Mouse (Mus musculus): ENCODE results near the gene Prkce.

The Prkce gene

DNA sequence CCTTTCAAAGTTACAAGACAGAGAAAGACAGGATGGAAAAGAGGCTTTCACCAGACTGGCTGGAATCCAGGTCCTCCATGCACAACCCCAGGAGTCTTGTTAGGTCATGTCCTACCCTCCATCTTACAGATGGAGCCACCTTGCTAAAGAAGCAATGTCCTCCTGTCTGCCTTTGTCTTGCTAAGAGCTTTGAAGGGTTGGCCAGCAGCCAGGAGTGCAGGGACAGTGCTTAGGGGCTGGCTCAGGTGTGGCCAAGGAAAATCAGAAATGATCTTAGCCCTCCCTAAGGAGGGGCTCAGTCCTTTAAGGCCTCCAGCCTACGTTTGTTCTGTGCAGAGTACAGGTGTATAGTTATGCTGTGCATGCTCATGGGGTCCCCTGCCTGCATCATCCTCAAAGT, 469.7 kb downstream of the Prkce start:
- DNase-seq (ENCODE audit: low spot score), result no peak

DNA sequence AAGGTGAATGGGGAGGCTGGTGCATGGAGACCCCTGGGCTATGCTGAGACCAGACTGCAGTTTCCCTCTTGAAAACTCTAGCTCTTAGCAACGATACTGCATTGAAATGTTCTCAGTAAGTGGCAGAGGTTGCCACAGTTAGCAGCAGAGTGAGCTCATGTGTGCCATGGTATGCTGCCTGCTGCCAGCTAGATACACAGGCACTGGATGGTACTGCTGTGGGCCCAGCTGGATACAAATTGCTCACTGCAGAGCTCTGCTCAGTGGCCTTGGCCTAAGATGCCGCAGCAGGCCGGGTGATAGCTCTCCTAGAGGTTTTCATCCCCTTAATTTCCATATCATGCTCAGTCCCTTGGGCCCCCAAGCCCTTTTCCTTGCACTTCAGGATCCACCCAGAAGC, 471.7 kb downstream of the Prkce start:
- no peak for DNase-seq (ENCODE audit: low spot score)

DNA sequence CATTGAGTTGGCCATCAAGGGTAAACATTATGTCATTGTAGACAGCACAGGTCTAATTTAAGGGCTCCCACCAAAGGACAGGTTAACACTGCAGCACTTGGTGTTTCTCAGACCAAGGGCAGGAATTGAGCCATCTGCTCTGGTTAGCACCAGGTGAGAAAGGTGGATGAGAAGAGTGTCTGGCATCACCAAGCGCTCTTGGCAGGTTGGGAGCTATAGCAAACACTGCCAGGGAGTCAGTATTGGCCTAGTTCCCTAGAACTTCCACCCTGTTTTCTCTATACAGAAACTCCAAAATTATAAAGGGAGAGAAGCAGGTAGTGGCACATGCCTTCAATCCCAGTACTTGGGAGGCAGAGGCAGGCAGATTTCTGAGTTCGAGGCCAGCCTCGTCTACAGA, 479.6 kb downstream of the Prkce start:
- DNase-seq (ENCODE audit: low spot score), result no peak

DNA sequence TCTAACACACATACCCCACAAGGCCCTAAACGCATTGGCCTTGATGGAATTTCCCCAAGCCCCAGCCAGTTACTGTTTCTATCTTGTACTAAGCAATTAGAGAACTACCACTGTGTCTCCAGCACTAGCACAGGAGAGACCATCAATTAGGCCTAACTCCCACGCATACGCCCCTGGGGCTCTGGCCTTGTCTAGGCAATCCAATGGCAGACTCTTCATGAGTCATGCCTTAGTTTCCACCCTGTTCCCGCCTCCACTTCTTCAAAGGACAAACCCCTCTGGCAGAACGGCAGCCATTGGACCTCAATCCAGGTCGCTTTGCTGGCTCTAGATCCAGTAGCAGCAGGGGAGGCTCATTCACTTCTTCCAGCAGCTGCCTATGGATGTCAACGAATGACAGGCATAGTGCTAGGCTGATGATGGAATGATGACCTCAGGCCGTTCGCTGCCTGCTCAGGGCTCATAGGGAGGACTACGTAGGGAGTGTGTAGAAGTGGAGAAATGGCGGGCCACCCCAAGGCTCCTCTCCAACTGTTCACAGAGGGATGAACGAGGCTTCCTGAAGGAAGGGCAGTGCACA, 481.4 kb downstream of the Prkce start:
- DNase-seq (ENCODE audit: low spot score), result no peak

DNA sequence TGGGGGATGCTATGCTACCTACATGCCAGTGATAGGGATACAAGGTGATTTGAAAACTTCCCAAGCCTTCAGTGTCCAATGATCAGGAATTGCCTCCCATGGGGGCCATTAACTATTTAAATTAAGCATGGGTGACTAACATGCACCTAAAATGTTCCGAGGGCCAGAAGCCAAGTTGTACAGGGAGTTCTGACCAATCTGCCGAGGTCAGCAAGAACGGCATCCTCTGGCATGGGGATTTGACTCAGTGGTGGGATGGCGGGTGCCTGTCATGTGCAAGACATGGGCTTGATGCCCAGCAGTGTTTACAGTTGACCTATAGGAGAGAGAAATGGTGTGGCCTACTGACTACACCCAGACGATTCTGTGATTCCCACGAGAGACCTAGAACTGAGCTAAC, 482.7 kb downstream of the Prkce start:
- no peak for DNase-seq (ENCODE audit: low spot score)

DNA sequence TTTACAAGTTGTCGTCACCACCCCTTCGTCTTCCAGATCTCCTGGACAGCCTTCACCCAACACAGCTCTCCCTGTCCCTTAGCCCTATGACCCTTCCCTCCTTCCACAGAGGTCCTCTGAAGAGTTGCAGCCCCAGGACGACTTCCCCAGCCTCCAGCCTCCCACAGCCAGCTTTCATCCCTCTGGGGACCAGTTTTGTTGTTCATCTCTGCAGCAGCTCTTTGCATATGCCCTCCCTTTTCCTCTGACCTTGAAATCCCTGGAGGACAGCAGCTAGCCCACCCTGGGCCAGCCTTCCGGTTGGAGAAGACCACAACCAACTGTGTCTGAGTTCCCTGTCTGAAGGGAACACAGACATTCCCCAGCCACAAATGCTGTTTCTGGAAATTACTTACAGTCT, 483.5 kb downstream of the Prkce start:
- DNase-seq (ENCODE audit: low spot score), result no peak

DNA sequence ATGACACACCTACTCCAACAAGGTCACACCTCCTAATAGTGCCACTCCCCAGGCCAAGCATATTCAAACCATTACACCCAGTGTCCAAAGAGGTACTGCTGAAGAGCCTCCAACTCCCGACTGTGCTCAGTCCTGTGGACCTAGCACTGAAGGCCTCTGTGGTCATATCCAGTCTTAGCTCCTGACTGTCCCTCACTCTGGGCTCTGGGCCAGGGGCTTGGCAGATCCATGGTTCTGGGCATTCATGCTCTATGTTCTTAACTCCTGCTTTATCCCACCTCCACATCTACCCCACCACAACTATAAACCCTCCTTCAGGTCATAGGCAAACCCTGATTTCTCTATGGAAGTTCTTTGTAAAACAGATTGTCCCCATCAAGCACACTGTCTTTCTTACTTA, 485.2 kb downstream of the Prkce start:
- no peak for DNase-seq (ENCODE audit: low spot score)

DNA sequence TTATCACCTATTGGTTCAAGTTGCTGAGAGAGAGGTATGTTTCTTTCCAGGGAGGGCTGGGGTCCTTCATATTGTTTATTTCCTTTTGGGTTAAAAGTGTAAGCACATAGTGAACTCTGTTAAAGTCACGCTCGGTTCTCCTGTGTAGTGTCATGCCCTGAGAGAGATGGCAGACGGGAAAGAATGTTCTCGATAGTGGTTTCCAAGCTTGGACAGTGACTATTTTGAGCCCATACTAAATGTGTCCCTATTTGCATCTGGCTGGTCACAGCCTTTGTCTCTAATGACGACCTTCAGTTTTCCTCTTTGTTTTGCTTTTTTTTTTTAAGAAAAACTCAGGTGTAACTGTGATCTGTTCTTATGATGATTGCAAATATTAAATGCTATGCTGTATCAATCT, 488.8 kb downstream of the Prkce start:
- no peak for DNase-seq (ENCODE audit: low spot score)

DNA sequence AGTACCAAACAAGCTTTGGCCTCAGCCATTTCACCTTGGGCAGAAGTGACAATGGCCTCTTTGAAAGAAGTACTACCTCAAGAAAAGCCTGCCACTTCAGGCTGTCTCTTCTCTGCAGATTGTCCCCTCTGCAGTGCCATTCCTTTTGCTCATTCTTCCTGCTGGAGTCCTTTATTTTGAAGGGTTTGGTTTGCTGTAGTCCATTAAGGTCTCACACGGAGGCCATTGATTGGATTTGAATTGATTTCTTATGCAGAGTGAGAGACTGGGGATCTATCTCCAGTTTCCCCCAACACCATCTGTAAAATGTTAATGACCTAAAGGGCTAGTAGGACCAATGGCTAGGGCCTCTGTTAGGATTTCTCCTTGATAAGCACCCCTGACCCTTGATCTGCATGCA, 494.7 kb downstream of the Prkce start:
- no peak for DNase-seq (ENCODE audit: low spot score)

DNA sequence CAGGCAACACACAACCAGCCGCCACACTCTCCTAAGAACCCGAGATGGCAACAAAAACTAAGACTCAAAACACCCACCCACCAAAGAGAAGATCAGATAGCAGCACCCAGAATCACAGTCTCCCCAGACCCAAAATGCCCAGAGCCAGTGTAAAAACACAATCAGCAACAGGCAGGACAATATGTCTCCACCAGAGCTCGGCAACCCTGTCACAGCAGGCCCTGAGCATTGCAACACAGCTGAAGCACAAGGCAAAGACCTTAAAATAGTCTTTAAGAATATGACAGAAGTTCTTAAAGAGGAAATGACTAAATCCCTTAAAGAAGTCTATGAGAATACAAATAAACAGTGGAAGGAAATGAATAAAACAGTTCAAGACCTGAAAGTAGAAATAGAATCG, 495.9 kb downstream of the Prkce start:
- no peak for DNase-seq (ENCODE audit: low spot score)

DNA sequence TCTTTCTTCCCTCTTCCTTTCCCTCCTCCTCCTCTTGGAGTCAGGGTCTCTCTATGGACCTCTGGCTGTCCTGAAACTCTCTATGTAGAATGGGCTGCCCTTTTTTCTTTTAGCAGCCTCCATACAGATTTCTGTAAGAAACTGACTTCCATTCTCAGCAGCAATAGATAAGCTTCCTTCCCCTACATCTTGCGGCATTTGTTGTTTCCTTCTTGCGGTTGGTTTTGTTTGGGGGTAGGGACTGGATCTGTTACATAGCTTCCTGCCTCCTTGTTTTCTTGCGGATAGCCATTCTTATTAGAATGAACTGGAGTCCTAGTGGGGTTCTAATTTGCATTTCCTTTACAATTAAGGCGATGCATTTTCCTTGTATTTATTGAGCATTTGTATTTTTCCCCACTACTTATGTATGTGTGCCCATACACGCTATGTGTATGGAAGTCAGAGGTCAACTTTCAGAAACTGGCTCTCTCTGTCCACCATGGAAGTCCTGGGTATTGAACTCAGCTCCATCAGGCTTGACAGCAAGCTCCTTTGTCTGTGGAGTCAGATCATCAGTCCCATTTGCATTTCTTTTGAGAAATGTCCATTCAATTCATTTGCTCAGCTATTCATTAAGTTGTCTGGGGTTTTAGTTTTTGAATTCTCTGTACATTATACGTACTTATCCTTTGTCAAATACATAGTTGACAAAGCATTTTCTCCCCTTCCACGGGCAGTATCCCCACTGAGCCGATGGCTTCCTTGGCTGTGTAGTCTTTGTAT, 500.4 kb downstream of the Prkce start:
- no peak for DNase-seq (ENCODE audit: low spot score)

DNA sequence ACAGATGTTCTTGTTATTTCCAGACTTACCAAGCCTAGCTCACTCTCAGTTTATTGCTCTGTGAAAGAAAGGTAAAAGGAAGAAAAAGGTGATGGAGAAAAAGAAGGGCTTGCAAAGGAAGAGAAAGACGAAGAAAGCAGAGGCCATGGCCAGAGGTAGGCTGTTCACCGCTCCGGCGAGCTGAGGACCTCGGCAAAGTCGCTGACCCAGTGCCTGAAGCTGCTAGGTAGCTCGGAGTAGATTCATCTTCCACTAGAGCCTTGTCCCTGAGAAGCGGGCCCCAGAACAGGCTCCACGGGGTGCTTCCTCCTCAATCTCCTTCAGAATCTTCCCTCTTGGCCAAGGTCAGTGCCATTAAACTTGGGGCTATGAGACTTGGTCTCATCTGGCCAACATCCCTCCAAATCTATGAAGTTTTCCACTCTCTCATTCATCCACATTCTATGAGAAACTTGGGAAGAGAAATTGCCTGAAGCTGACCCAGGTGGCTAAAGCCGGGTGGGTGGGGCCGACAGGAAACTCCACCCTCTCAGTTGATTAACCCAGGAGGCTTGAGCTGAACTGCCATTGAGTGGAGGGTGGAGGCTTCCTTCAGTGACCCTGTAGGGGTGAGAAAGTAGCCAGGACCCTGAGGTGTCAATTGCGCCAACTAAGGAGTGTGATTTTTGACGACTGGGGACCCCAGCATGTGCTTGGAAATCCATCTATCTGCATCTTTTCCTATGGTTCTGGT, 502.2 kb downstream of the Prkce start:
- no peak for DNase-seq (ENCODE audit: low spot score)

DNA sequence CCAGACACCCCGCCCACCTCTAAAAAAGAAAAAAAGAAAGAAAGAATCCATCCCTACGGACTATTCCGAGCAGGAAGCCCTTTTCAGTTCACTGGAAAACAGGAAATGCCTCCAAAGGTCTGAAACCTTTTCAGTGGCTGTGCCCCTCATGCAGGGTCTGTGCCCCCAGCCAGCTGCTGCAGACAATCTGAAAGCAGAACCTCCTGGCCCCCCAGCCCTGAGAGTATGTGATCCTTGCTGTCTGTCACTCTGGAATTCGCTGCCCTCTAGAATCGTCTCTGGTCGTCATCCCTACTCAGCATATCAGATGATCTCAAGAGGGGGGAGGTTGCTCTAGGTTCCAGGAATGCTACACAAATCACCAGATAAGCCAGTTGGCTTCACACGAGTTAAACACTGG, 503.1 kb downstream of the Prkce start:
- no peak for DNase-seq (ENCODE audit: low spot score)

DNA sequence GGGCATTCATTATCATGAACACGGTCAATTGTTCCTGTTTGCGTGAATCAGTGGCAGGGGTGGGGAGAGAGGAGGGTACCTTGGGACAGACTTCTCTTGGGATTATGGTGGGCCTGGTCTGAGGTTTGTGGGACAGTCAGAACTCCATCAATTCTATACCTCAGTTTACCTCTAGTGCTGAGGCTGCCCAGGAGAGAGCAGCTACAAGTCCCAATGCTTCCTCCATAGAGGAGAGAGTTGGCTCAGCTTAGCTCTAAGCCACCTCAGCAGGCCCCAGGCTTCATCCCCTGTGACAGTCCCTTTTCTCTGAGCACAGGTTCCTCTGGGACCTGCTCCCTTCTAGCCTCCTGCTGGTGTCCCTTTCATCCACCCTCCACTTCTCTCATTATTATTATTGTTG, 507.4 kb downstream of the Prkce start:
- DNase-seq (ENCODE audit: low spot score), result no peak

DNA sequence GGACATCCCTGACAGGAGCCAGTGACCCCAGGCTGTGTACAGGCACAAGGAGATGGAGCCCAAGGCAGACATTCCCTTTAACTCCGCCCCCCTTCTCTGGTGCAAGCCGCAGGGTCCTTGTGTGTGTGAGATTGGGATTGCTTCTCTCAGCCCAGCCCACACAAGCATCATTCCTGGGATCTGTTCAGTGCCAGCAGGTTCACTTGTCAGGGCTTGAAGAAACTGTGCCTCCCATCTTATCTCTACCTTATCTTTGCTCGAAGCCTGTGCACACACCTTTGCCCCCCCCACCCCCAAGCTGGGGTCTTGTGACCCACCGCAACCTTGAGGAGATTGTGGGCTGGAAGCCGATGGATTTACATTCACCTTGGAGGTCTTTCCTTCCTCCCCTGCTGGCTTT, 508.8 kb downstream of the Prkce start:
- DNase-seq (ENCODE audit: low spot score), result no peak

DNA sequence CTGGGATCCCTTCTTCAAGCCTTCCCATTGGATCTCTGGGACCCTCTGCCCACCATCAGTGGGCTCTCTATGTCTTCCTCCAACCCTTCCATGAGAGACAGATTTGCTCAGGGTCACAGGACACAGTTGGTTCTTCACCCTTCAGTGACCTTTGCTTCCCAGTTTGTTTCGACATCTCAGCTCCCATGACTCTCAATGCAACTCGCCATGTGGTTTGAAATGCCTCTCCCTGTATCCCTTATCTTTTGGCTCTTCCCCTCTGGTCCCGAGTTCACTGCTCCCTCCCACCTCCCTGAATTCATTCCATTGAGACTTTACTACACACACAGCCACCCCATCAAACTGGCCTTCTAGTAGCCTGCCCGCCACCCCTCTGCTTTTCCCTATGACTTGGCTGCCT, 509.3 kb downstream of the Prkce start:
- DNase-seq (ENCODE audit: low spot score), result no peak

DNA sequence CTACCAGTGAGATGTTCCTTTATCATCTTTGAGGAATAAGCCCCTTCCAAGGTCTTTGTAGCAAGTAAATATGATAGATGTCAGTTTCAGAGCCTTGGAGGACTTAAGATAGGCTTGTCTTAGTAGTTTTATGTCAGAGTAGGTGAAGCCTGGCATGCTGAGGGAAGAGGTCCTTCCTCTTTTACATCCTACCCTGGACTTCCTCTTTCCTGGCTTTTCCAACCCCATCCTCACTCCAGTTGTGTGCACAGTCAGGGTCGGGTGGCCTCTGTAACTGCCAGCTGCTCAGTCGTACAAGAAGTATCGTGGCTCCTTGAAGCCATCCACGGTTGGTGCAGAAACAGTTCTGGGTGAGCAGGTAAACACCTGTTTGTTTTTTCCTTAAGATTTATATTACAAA, 517.7 kb downstream of the Prkce start:
- no peak for DNase-seq (ENCODE audit: low spot score)

DNA sequence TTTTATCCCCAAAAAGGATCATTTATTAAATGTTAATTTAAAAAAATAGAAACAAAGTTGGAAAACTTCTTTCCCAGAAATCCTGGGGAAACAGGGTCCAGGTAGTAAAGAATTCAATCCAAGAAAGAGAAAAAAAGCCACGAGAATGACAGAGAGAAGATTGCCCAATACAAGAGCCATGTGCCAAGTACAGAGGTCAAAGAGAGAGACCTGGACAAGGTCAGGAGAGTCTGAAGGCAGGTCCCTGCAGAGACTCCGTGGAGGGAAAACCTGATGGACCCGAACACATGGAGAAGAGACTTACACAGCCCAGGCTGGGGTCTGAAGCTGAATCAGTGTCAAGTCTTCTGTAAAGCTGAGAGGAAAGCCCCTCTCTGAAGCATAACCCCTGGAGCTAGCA, 519.4 kb downstream of the Prkce start:
- no peak for DNase-seq (ENCODE audit: low spot score)

DNA sequence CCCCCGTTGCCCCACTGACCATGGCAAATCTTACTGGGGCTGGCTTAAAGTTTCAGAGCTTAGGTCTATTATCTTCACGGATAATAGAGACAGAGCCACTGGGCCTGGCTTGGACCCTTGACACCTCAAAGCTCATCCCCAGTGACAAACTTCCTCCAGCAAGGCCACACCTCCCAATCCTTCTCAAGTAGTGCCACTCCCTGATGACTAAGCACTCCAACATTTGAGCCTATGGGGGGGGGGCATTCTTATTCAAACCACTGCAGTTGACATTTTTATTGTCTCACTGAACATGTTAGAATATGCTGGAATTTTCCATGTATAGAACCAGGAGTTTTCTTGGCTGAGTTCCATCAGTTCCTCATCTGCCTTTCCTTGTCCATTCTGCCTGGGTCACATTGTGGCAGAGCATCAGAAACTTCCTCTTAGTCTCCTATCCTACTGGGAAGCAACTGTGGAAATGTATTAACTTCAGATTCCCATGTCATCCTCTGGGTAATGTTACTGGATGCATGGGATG, 523.3 kb downstream of the Prkce start:
- no peak for DNase-seq (ENCODE audit: low spot score)

DNA sequence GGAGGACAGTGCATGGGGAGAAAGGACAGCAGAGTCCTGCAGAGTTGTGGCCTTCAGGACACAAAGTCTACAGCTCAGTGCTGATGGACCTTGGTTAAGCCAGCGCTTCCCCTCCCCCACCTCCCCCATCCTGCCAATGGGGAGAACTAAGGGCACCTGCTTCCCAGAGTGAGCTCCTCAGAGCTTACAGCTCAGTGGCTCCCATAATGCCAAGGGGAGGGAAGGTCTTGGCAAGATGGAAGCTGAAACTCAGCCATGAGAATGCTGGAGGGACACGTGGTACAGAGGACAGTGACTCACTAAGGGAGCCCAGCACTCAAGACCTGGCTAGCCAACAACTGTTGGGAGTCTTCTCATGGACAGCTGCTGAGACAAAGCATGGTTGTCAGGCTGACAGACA, 530.2 kb downstream of the Prkce start:
- DNase-seq (ENCODE audit: low spot score), result no peak

DNA sequence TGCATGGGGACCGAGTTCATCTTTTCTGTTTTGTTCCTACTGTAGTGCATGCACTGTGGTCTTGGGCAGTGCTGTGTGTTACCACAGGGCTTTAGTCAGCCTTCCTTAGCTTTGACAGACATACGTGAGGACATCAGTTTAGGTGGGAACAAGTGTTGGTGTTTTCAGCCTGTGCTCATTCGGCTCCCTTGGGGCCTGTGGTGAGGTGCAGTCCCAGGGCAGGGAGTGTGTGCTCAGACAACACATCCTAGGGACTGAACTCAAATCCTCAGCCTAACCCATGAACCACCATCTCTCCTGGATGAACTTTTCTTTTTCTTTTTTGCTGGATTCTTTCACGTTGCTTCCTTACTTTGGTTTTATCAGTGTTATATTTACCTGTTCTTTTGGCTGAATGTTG, 535.8 kb downstream of the Prkce start:
- no peak for DNase-seq (ENCODE audit: low spot score)

DNA sequence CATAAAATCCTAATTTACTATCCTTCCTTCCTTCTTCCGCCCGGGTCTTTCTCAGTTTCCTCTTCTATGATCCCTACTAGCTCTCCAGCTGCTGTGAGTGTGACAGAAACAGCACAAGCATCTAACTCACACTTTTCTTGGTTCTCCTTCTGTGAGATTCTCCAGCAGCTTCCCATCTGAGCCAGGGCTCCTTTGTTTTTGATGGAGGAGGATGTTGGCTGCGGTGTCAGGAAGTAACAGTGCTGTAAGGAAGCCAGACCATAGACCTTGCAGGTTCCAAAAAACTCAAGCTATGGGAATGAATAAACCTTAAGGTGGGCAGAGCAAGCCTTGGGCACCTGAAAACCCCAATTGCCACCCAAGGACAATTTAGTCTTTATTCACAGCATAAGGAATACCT, 537.7 kb downstream of the Prkce start:
- DNase-seq (ENCODE audit: low spot score), result no peak

DNA sequence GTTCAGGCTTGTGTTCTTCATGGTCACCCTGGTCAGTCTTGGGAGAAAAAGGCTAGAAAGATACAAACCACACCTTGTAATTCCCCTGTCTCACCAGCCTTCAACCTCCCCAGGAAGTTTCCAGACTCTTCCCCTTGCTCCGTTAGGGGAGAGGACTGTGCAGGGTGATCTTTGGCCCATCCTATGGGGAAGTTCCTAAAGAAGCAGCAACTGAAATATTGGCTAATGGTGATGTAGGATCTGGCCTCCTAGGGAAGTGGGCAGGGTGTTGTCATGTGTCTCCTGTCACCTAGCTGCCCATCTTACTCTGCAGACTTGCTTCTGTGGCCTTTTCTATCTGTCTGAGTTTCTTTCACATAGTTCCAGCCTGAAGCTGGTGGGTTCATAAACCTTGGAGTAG, 538.9 kb downstream of the Prkce start:
- DNase-seq (ENCODE audit: low spot score), result no peak

All from lung, postnatal 25 days (tissue).